Mouse (Mus musculus): Measurements from ENCODE around the gene Otor.

GRCm38 (mm10) chr2:143113859-143114258, 35.6 kb downstream of the Otor start:
- no peak for TF ChIP-seq CTCF (IDR thresholded peaks at IDR 0.05; ENCODE audit: borderline replicate concordance, control insufficient read depth, extremely low read depth, insufficient read depth, low read length, poor library complexity)
- TF ChIP-seq POLR2A (IDR thresholded peaks at IDR 0.05; ENCODE audit: control insufficient read depth, extremely low read depth, insufficient read depth, low read length, poor library complexity) = no peak
